Mouse (Mus musculus) small intestine, adult 2 months (tissue): ENCODE results near the gene Csf1.

Source experiments
- CTCF ChIP-seq: fragments of 200-500 bp; IDR thresholded peaks from 2 replicates; pipeline ENCODE4 v1.5.1; 2012; ENCODE audit warnings: low read depth, mild to moderate bottlenecking, control low read depth, inconsistent platforms, low read length, moderate library complexity, mixed read lengths; ENCODE audit not compliant: insufficient replicate concordance, insufficient read length; ENCODE audit errors: extremely low read depth
- POLR2A ChIP-seq: fragments of 200-500 bp; IDR thresholded peaks from 2 replicates; pipeline ENCODE4 v1.6.1; 2012; ENCODE audit warnings: low read depth, mild to moderate bottlenecking, control low read depth, inconsistent platforms, low read length, moderate library complexity

- TF ChIP-seq POLR2A, result no peak
- no peak for TF ChIP-seq CTCF
These were observed 30.6 kb upstream of the Csf1 start for GRCm38 (mm10) chr3:107790766-107791303.
